Mouse (Mus musculus): ENCODE data around the gene Sema3b. TPM values are rescaled to one million over a fixed set of nuclear protein-coding genes. Genes with fewer than 3 reads are reported as not detected.

Sema3b gene
- polyA plus RNA-seq, 1 experiment from 2014 or later: 22.5 TPM

DNA sequence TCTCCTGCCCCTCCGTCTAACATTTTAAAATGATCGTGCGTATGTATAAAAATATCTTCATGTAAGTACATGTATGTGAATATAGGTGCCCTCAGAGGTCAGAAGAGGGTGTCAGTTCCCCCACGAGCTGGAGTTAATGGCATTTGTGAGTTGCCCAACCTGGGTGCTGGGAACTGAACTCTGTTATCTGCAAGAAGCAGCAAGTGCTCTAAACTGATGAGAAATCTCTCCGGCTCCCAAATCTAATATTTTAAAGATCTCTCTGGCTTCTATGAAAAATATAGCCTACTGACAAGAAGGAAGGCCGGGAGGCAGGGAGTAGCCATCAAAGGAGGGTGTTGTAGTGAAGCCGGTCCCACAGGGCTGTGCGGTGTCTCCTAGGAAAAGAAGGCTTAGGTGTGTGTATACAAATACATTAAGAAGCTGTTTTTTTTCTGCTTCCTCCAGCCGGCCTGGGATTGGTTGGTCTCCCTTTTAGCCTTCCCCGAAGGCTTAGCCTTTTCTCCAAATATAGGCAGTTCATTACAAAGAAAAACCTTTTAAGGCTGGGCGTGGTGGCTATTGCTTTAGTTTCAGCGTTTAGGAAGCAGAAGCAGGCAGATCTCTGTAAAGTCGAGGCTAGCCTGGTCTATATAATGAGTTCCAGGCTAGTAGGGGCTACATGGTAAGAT lies 34.6 kb upstream of the Sema3b start:
- 89% methylated on average over 13 of the region's 13 CpGs for WGBS

DNA sequence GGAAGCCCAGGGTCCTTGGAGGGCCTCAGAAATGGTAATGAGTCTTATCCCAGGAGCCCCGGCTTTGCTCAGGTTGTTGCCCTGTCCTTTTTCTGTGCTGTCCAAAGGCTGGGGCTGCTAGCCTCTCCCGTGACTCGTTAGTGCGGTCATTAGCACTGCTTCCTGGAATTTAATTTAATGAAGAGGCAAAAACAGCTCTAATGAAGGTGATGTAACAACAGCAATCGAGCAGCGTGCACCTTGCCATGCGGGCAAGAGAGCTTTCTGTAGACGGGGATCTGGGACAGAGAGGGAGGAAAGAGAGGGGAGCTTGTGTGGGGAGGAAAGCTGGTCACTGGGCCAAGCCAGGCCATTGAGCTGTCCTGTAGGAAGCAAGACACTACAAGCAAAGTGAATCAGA lies 32.6 kb upstream of the Sema3b start:
- WGBS: 37% methylated on average over 8 of the region's 8 CpGs

More for the DNA sequence above, 34.6 kb upstream of the Sema3b start:
- H3K4me1 ChIP-seq: peaks cover 24% of the 10 kb centered on the region
- ATAC-seq (replicated peaks; ENCODE audit: low FRiP score): no peak
- H3K27ac ChIP-seq: no peak overlapping the region
- no peak overlapping the region for H3K4me3 ChIP-seq (replicated peaks)
- H3K4me2 ChIP-seq: peak overlapping the region; percentile 73; the same call in 1 of the 2 replicates
- H3K27me3 ChIP-seq: no peaks in the 10 kb centered on the region
- no peaks in the 10 kb centered on the region for H3K36me3 ChIP-seq
- no peaks in the 10 kb centered on the region for H3K9me3 ChIP-seq (replicated peaks)
- no peak overlapping the region for H3K9ac ChIP-seq

DNA sequence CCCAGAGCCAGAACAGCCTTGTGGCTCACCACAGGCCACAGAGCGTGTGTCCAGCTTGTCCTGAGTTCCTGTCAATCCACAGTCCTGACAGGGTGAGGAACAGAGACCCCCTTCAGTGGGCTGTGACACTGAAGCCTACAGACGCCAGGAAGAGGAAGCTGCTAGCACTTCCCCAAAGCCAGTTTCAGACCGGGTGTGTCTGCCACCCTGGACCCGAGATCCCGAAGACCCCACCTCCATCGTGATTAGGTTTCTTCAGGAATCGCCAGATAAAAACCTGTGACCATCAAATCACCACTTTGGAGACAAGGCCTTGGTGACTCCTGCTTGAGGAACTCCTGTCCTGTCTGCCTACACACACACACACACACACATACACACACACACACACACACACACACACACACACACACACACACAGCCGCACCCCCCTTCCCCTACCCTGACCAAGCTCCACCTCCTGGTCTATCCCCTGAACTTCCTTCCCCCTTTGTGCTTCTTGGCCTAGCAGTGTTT lies 31.3 kb upstream of the Sema3b start:
- ATAC-seq (replicated peaks; ENCODE audit: low FRiP score): no peak
- Histone ChIP-seq H3K4me1 (peaks cover 37% of the 10 kb centered on the region), H3K9ac (no peak overlapping the region), H3K27me3 (no peaks in the 10 kb centered on the region), H3K4me3 (replicated peaks) (no peak overlapping the region), H3K4me2 (no peak overlapping the region), H3K27ac (0 out of 2 replicates have a peak overlapping the region, but pooled peaks have one; percentile 7), H3K36me3 (no peaks in the 10 kb centered on the region), H3K9me3 (replicated peaks) (no peaks in the 10 kb centered on the region)
- 43% methylated on average over 8 of the region's 8 CpGs for WGBS

More for the DNA sequence above, 32.6 kb upstream of the Sema3b start:
- Histone ChIP-seq H3K9me3 (replicated peaks) (no peaks in the 10 kb centered on the region), H3K4me3 (replicated peaks) (no peak overlapping the region), H3K4me1 (peaks cover 31% of the 10 kb centered on the region), H3K4me2 (no peak overlapping the region), H3K9ac (no peak overlapping the region), H3K27me3 (no peaks in the 10 kb centered on the region), H3K36me3 (no peaks in the 10 kb centered on the region), H3K27ac (no peak overlapping the region)
- no peak for ATAC-seq (replicated peaks; ENCODE audit: low FRiP score)

DNA sequence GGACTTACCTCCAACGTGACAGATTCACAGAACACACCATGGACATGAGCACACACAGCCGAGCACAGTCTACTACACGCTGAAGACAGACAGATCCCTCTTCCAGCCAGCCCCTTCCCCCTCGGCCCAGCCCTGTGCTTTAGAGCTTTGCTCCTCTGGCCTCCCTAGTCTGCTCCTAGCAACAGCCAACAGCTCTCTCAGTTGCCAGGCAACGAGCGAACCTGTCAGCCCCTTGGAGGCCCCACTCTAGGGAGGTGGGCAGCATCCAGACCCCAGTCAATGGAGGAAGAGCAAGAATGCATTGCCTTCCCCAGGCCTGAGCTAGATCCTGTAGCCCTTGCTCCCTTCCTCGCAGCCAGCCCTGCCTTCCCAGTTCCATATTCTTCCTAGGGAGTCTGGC lies 28.0 kb upstream of the Sema3b start:
- no peak overlapping the region for H3K4me3 ChIP-seq (replicated peaks)
- no peak for ATAC-seq (replicated peaks; ENCODE audit: low FRiP score)
- no peak overlapping the region for H3K4me2 ChIP-seq
- H3K27me3 ChIP-seq: no peaks in the 10 kb centered on the region
- H3K9me3 ChIP-seq (replicated peaks): no peaks in the 10 kb centered on the region
- peaks cover 42% of the 10 kb centered on the region for H3K4me1 ChIP-seq
- H3K27ac ChIP-seq: no peak overlapping the region
- H3K36me3 ChIP-seq: no peaks in the 10 kb centered on the region
- H3K9ac ChIP-seq: no peak overlapping the region
- WGBS: 34% methylated on average over 7 of the region's 7 CpGs

DNA sequence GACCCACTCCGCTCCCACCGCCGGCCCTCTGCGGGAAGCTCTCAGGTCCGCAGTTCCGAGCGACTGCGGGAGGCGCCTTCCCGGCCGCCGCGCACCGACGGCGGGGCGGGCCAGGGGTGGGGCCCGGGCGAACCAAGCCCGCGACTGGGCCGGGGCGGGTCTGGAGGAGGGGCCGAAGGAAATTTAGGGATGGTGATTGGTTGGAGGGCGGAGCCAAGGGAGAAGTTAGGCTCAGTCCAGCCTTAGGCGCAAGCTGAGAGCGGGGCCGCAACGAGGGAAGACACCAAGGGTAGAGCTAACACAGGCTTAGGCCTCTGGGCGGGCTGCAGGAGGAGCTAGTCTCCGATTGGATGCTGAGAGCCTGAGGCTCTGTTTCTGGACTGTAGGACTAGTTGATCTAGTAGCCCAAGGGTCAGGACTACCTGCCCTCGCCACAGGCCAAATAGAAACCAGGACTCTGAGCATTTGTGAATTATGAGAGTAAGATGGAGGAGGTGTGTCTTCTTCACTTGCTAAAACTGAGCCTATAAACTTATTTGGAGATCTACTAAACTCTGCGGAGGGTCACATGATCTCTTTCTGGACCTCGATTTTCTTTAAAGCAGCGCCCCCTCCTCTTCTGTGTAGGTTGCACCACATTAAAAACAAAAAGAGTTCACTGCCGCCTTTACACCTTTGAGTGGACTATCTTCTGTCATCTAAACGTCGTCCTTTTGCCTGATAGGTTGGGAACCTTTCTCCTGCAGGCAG lies 26.4 kb upstream of the Sema3b start, which contains the start of gene Gnai2:
TSS of gene Gnai2 (minus strand) at position 89 of the 750 bp plus-strand sequence.
- WGBS: 2% methylated on average over 38 of the region's 38 CpGs
- peak within 1 kb of the TSS; percentile 96 for H3K4me2 ChIP-seq
- peaks cover 8% of the 10 kb centered on the region; the same call in 1 of the 2 replicates for H3K36me3 ChIP-seq
- H3K9me3 ChIP-seq (replicated peaks): no peaks in the 10 kb centered on the region
- no peaks in the 10 kb centered on the region for H3K27me3 ChIP-seq
- H3K4me3 ChIP-seq (replicated peaks): peak within 1 kb of the TSS; percentile 93
- ATAC-seq (replicated peaks; ENCODE audit: low FRiP score): peak; percentile 97
- peak within 1 kb of the TSS; percentile 97 for H3K9ac ChIP-seq
- H3K27ac ChIP-seq: peak within 1 kb of the TSS; percentile 92
- peaks cover 54% of the 10 kb centered on the region for H3K4me1 ChIP-seq

DNA sequence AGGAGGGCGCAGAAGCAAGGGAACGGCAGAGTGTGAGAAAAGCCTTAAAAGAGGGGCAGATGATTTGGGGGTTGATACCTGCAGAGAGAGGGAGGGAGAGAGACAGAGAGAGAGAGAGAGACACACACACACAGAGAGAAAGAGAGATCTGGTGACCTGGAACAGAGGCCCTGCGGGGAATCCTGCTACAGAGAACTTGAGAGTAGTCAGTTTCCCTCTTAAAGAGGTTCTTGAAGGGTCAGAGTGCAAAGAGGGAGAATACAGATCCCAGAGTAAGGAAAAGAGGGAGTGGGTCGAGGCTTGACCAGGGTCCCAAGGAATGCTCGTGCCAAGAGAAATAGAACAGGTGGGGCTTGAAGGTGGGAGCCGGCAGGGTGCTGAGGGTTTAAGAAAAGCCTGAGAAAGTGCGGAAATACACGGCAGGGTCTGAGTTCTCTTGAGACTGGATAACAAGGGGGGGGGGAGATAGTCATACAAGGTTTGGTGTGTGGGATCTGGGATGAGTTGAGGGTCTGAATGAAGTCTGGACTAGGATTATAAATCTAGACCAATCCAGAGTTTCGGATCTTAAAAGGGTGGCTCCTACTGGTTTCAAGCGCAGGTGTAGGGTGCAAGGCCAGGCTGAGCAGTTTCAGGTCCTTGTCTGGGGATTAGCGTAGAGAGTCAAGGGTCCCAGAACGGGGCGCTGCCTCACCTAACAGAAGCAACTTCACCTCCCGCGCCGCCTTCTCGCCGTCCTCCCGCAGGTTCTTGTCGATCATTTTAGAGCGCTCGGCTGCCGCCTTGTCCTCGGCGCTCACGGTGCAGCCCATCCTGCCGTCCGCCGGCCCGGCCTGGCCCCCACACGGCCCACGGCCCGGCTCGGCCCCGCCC lies 25.6 kb upstream of the Sema3b start:
- Histone ChIP-seq H3K9ac (peak overlapping the region; percentile 97), H3K4me3 (replicated peaks) (peak overlapping the region; percentile 93), H3K27ac (peak overlapping the region; percentile 92), H3K4me2 (peak overlapping the region; percentile 96), H3K9me3 (replicated peaks) (no peaks in the 10 kb centered on the region), H3K4me1 (peaks cover 59% of the 10 kb centered on the region), H3K36me3 (peaks cover 8% of the 10 kb centered on the region; the same call in 1 of the 2 replicates), H3K27me3 (no peaks in the 10 kb centered on the region)
- WGBS: under 1% methylated on average over 35 of the region's 35 CpGs
- peak; percentile 1; the same call in 1 of the 2 replicates for ATAC-seq (replicated peaks; ENCODE audit: low FRiP score)

DNA sequence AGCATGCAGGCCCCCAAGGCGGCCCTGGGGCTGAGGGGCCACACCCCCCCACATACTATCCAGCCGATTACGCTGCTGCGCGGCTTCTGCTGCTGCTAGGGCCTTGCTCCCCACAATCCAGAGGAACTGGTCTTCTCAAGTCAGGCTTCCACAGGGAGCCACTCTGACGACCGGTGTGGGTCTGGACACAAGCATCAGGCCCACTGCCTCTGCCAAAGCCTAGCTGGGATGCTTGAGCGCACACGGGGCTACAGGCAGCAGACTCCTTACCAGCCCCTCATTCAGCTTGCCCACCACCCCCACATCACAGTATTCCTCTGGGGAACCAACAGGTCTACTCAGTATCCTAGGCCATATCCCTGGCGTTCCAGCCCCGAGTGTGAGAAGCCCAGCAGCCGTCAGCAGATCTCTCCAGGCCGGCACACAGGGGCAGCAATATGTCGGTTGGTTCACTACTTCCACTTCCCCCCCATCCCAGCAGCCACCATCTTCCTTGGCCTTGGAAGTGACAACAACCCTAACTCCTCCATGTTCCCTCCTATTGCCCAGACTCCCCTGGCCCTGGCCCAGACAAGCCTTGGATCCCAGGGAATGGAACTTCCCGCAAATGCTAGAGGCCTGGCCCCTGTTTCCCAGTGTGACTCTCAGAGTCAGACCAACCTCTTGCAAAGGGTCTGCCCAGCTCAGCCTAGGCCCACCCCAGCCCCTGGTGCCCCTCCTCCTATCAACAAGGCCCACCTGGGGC lies 24.8 kb upstream of the Sema3b start:
- Histone ChIP-seq H3K9ac (peak overlapping the region; percentile 97), H3K36me3 (peaks cover 8% of the 10 kb centered on the region; the same call in 1 of the 2 replicates), H3K27me3 (no peaks in the 10 kb centered on the region), H3K4me3 (replicated peaks) (peak overlapping the region; percentile 93), H3K4me2 (peak overlapping the region; percentile 96), H3K4me1 (peaks cover 67% of the 10 kb centered on the region), H3K9me3 (replicated peaks) (no peaks in the 10 kb centered on the region), H3K27ac (peak overlapping the region; percentile 92)
- ATAC-seq (replicated peaks; ENCODE audit: low FRiP score): no peak
- WGBS: 3% methylated on average over 15 of the region's 15 CpGs

DNA sequence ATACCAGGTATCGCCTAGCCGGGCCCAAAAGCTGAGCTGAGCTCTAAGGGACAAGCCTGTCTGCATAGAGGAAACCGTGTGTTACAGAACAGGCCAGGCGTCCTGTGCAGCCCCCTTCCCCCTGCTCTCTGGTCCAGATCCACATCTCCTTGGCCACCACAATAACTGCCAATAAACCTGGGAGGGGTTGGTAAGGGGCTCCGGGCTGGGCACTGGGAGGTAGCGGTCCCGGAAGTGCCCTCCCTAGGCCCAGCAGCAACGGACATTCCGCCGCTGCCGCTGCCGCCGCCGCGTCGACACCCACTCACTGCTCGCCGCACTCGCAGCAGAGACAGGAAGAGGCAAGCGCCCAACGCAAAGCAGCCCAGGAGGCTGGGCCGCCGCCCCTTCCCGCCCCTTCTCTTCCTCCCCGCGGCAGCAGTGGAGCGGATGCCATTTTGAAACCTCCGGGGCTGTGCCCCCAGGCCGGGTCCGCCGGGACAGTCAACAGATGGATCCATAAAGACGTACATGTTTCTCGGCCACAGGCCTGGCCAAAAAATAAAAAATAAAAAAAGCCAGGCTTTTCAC lies 24.1 kb upstream of the Sema3b start:
- Histone ChIP-seq H3K27me3 (no peaks in the 10 kb centered on the region), H3K27ac (peak overlapping the region; percentile 92), H3K9ac (peak overlapping the region; percentile 97), H3K4me2 (peak overlapping the region; percentile 96), H3K9me3 (replicated peaks) (no peaks in the 10 kb centered on the region), H3K4me1 (peaks cover 74% of the 10 kb centered on the region), H3K4me3 (replicated peaks) (peak overlapping the region; percentile 93), H3K36me3 (peaks cover 8% of the 10 kb centered on the region; the same call in 1 of the 2 replicates)
- WGBS: under 1% methylated on average over 32 of the region's 33 CpGs
- ATAC-seq (replicated peaks; ENCODE audit: low FRiP score): peak; percentile 14; the same call in 1 of the 2 replicates

DNA sequence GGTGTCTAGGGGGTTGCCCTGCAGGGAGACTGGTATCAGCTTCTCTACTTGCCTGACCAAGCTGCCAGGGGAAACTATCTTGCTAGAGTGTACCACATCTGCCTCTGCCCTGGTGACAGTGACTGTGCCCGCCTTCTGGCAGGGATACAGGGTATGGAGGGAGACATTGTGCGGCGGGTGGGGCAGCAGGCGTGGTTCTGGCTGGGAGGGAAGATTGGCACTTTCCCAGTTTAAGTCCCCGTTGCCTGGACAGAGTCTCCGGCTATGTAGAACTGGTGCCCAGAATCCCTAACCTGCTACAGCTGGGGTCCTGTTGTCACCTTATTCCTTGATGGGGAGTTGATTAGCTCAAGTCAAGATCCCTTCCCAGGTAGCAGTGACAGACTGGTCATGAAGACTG lies 23.4 kb upstream of the Sema3b start:
- WGBS: 64% methylated on average over 6 of the region's 6 CpGs
- peaks cover 81% of the 10 kb centered on the region for H3K4me1 ChIP-seq

DNA sequence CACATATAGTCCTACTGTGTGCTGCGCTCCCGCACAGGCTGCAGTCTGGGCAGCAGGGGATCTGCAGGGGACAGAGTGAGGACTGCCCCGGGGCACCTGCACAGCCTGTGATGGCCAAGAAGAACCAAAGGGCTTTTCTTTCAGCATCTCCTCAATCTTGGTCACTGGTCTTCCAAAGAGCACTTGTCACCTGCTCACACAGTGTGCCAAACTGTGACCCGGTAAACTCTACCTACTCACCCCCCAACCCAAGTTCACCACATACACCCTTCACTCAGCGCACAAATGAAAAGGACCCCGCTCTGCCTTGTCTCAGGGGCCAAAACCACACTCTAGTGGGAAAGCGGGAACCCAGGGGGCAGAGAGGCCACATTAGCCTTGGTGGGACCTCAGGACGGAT lies 22.8 kb upstream of the Sema3b start:
- ATAC-seq (replicated peaks; ENCODE audit: low FRiP score): no peak
- peak overlapping the region; percentile 93; the same call in 1 of the 2 replicates for H3K4me3 ChIP-seq (replicated peaks)
- H3K9me3 ChIP-seq (replicated peaks): no peaks in the 10 kb centered on the region
- H3K36me3 ChIP-seq: peaks cover 8% of the 10 kb centered on the region; the same call in 1 of the 2 replicates
- H3K27ac ChIP-seq: peak overlapping the region; percentile 92
- H3K4me2 ChIP-seq: peak overlapping the region; percentile 96
- H3K4me1 ChIP-seq: peaks cover 82% of the 10 kb centered on the region
- 89% methylated on average over 8 of the region's 8 CpGs for WGBS
- H3K27me3 ChIP-seq: no peaks in the 10 kb centered on the region
- H3K9ac ChIP-seq: peak overlapping the region; percentile 97

More for the DNA sequence above, 23.4 kb upstream of the Sema3b start:
- H3K36me3 ChIP-seq: peaks cover 8% of the 10 kb centered on the region; the same call in 1 of the 2 replicates
- peak overlapping the region; percentile 96 for H3K4me2 ChIP-seq
- H3K9me3 ChIP-seq (replicated peaks): no peaks in the 10 kb centered on the region
- peak overlapping the region; percentile 93 for H3K4me3 ChIP-seq (replicated peaks)
- ATAC-seq (replicated peaks; ENCODE audit: low FRiP score): no peak
- peak overlapping the region; percentile 92 for H3K27ac ChIP-seq
- no peaks in the 10 kb centered on the region for H3K27me3 ChIP-seq
- peak overlapping the region; percentile 97 for H3K9ac ChIP-seq
